Comparison of ENCODE assay signal across 21 mouse cellular contexts in the genomic region with DNA sequence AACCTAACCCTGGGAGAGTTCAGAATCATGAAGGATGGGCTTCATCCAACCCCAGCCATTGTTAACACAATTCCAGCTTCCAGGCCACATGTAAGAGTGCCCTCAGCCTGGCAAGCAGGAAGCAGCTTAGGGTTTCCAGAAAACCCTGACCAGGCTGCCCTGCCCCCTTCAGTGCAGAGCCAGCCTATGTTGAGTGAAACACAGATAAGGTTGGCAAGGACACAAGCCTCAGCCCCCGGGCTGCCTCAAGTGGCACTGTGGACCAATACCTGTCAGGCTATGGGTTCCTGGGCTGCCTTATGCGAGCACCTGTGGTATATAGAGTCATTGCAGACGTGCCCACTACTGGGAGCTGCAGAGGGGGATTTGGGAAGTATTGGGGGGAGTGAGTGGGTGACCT. TPM values are rescaled to one million over a fixed set of nuclear protein-coding genes. Genes with fewer than 3 reads are reported as not detected.
DNase-seq lines count a peak whose midpoint lies in the region; ATAC-seq and TF ChIP-seq lines count a peak whose summit lies in the region.
"Had no signal": no experiment of that assay in that cellular context is flagged by ENCODE, and none has a peak within 500 bp of the region (broad histone marks: within the 10 kb centered on the region; RNA-seq: fewer than 3 reads in every experiment).

No protein-coding gene starts in this region.

- no peaks in the 10 kb centered on the region for H3K27me3 ChIP-seq in heart, embryonic 10.5 days (ENCODE audit: insufficient read depth, poor library complexity, severe bottlenecking)
- no peaks in the 10 kb centered on the region for H3K27me3 ChIP-seq in heart, embryonic 15.5 days
- H3K27me3 ChIP-seq in liver, embryonic 11.5 days (replicated peaks; ENCODE audit: control insufficient read depth, insufficient read depth, low read length), result peaks cover 2% of the 10 kb centered on the region; the same call in 1 of the 2 replicates
- no peaks in the 10 kb centered on the region for H3K27me3 ChIP-seq in forebrain, postnatal 0 days (ENCODE audit: insufficient read depth, low read length)
- H3K27me3 ChIP-seq: forebrain, embryonic 12.5 days; hindbrain, embryonic 13.5 days; limb, embryonic 15.5 days had no signal

- H3K27ac ChIP-seq in heart, embryonic 10.5 days, result peak overlapping the region; percentile 56
- no peak overlapping the region for H3K27ac ChIP-seq in heart, embryonic 15.5 days
- H3K27ac ChIP-seq in liver, embryonic 11.5 days (ENCODE audit: low read depth, low read length), result no peak overlapping the region
- no peak overlapping the region for H3K27ac ChIP-seq in forebrain, postnatal 0 days (ENCODE audit: low read depth, low read length)
- H3K27ac ChIP-seq: embryonic facial prominence, embryonic 10.5 days; forebrain, embryonic 12.5 days; hindbrain, embryonic 13.5 days; layer of hippocampus, adult 2 months; limb, embryonic 15.5 days had no signal

- H3K4me1 ChIP-seq in heart, embryonic 10.5 days, result peaks cover 31% of the 10 kb centered on the region
- peaks cover 26% of the 10 kb centered on the region for H3K4me1 ChIP-seq in heart, embryonic 15.5 days (replicated peaks)
- H3K4me1 ChIP-seq in liver, embryonic 11.5 days (replicated peaks; ENCODE audit: control insufficient read depth, insufficient read depth, low read length), result peaks cover 11% of the 10 kb centered on the region
- H3K4me1 ChIP-seq in forebrain, postnatal 0 days (ENCODE audit: insufficient read depth), result no peaks in the 10 kb centered on the region
- H3K4me1 ChIP-seq: forebrain, embryonic 12.5 days; hindbrain, embryonic 13.5 days; limb, embryonic 15.5 days had no signal

- no peak overlapping the region for H3K9ac ChIP-seq in heart, embryonic 15.5 days
- H3K9ac ChIP-seq in liver, embryonic 11.5 days (ENCODE audit: low read depth, low read length), result no peak overlapping the region
- H3K9ac ChIP-seq in forebrain, postnatal 0 days, result no peak overlapping the region
- H3K9ac ChIP-seq: forebrain, embryonic 12.5 days; hindbrain, embryonic 13.5 days; limb, embryonic 15.5 days had no signal

- 0 out of 2 replicates have a peak overlapping the region, but pooled peaks have one; percentile 2 for H3K4me3 ChIP-seq in heart, embryonic 10.5 days
- no peak overlapping the region for H3K4me3 ChIP-seq in heart, embryonic 15.5 days
- H3K4me3 ChIP-seq in liver, embryonic 11.5 days (ENCODE audit: low read depth, low read length), result no peak overlapping the region
- H3K4me3 ChIP-seq in forebrain, postnatal 0 days (ENCODE audit: low read depth, low read length), result no peak overlapping the region
- H3K4me3 ChIP-seq: embryonic facial prominence, embryonic 10.5 days; forebrain, embryonic 12.5 days; hindbrain, embryonic 13.5 days; layer of hippocampus, adult 2 months; limb, embryonic 15.5 days had no signal

- WGBS in heart, embryonic 10.5 days, result 51% methylated on average over 3 of the region's 3 CpGs
- 57% methylated on average over 3 of the region's 3 CpGs for WGBS in heart, embryonic 15.5 days
- WGBS in liver, embryonic 11.5 days, result 55% methylated on average over 3 of the region's 3 CpGs
- WGBS in forebrain, postnatal 0 days, result 82% methylated on average over 3 of the region's 3 CpGs

- ATAC-seq in heart, embryonic 15.5 days (replicated peaks; ENCODE audit: insufficient number of reproducible peaks, insufficient read depth, low FRiP score, low read depth), result peak; percentile 72
- 0 out of 2 replicates have a peak, but pooled peaks have one; percentile 40 for ATAC-seq in megakaryocyte progenitor cell, adult 5-6 weeks (replicated peaks; ENCODE audit: poor library complexity)
- ATAC-seq in liver, embryonic 11.5 days (replicated peaks; ENCODE audit: low FRiP score), result no peak
- no peak for ATAC-seq in forebrain, postnatal 0 days

- intact Hi-C loops in heart, postnatal 36 days (cut with DNase I), result no loop called here
- intact Hi-C loops in heart, postnatal 10 days (cut with DNase I), result no loop called here

- no peaks in the 10 kb centered on the region for H3K9me3 ChIP-seq in heart, embryonic 10.5 days
- H3K9me3 ChIP-seq in heart, embryonic 15.5 days (replicated peaks), result no peaks in the 10 kb centered on the region
- no peaks in the 10 kb centered on the region for H3K9me3 ChIP-seq in liver, embryonic 11.5 days (ENCODE audit: control insufficient read depth, low read length)
- no peaks in the 10 kb centered on the region for H3K9me3 ChIP-seq in forebrain, postnatal 0 days (ENCODE audit: low read length)
- H3K9me3 ChIP-seq: embryonic facial prominence, embryonic 10.5 days; forebrain, embryonic 12.5 days; hindbrain, embryonic 13.5 days; limb, embryonic 15.5 days had no signal

- H3K36me3 ChIP-seq in heart, embryonic 10.5 days, result no peaks in the 10 kb centered on the region
- H3K36me3 ChIP-seq in heart, embryonic 15.5 days, result no peaks in the 10 kb centered on the region
- no peaks in the 10 kb centered on the region for H3K36me3 ChIP-seq in liver, embryonic 11.5 days (ENCODE audit: control insufficient read depth, insufficient read depth, low read length)
- no peaks in the 10 kb centered on the region for H3K36me3 ChIP-seq in forebrain, postnatal 0 days (ENCODE audit: insufficient read depth)
- H3K36me3 ChIP-seq: embryonic facial prominence, embryonic 10.5 days; forebrain, embryonic 12.5 days; hindbrain, embryonic 13.5 days; limb, embryonic 15.5 days had no signal

- H3K4me2 ChIP-seq in heart, embryonic 15.5 days, result no peak overlapping the region
- no peak overlapping the region for H3K4me2 ChIP-seq in liver, embryonic 11.5 days
- no peak overlapping the region for H3K4me2 ChIP-seq in forebrain, postnatal 0 days (ENCODE audit: low read depth)
- H3K4me2 ChIP-seq: forebrain, embryonic 12.5 days; hindbrain, embryonic 13.5 days; limb, embryonic 15.5 days; midbrain, embryonic 11.5 days had no signal

- no peak for DNase-seq in heart, embryonic 10.5 days (ENCODE audit: low spot score)
- no peak for DNase-seq in heart, postnatal 36 days
- peak; percentile 67 to 74 for DNase-seq in heart, postnatal 10 days
- no peak for DNase-seq in liver, embryonic 11.5 days (ENCODE audit: low spot score)
- no peak for DNase-seq in forebrain, postnatal 0 days
- DNase-seq: cerebellum, adult 2 months; gastrocnemius, postnatal 14 days; kidney, adult 8-10 months; kidney, postnatal 14 days; layer of hippocampus, postnatal 36 days had no signal

- no peak for TF ChIP-seq CTCF in forebrain, postnatal 0 days (IDR thresholded peaks at IDR 0.05; ENCODE audit: low read depth)

RNA-seq across cellular contexts. Expression of gene Muc6, which starts 6.4 kb away (rescaled TPM):
- polyA plus RNA-seq in heart, embryonic 10.5 days (2016; fragmentation: Nextera tagmentation; extraction: Ambion mirVana), result 0.09 and 0.13 TPM in 2 replicates
- total RNA-seq in heart, postnatal 36 days (2021), result not detected
- 0.08 and 0.22 TPM in 2 replicates for polyA plus RNA-seq in heart, embryonic 15.5 days (2015; fragmentation: Nextera tagmentation; extraction: Ambion mirVana)
- not detected for total RNA-seq in heart, postnatal 10 days (2021)
- total RNA-seq in megakaryocyte progenitor cell, adult 5-6 weeks (2015), result 0.37 and 0.77 TPM in 2 replicates
- total RNA-seq in megakaryocyte progenitor cell, adult 5-6 weeks (2017), result 0.08 and 0.10 TPM in 2 replicates
- polyA plus RNA-seq in liver, embryonic 11.5 days (2014; fragmentation: Nextera tagmentation; extraction: Ambion mirVana), result 2.4 and 2.6 TPM in 2 replicates
- not detected in 2 replicates for total RNA-seq in forebrain, postnatal 0 days (2014; rRNA removed)
- 0.04 and 0.07 TPM in 2 replicates for polyA plus RNA-seq in forebrain, postnatal 0 days (2015; fragmentation: Nextera tagmentation; extraction: Ambion mirVana)
- total RNA-seq: gastrocnemius, postnatal 14 days; layer of hippocampus, adult 2 months; layer of hippocampus, postnatal 36 days; left cerebral cortex, postnatal 25 days had no signal

RNA-seq across cellular contexts. Expression of gene Muc2, which starts 28.7 kb away (rescaled TPM):
- polyA plus RNA-seq in heart, embryonic 10.5 days (2016; fragmentation: Nextera tagmentation; extraction: Ambion mirVana), result 0.09 and 0.21 TPM in 2 replicates
- not detected for total RNA-seq in heart, postnatal 36 days (2021)
- 0.09 and 0.23 TPM in 2 replicates for polyA plus RNA-seq in heart, embryonic 15.5 days (2015; fragmentation: Nextera tagmentation; extraction: Ambion mirVana)
- total RNA-seq in heart, postnatal 10 days (2021), result 1 to 10 TPM in 1 of 2 experiments, under 1 TPM in 1; 0.74 to 1.3 TPM
- not detected in 2 replicates for total RNA-seq in megakaryocyte progenitor cell, adult 5-6 weeks (2015)
- total RNA-seq in megakaryocyte progenitor cell, adult 5-6 weeks (2017), result not detected in 2 replicates
- 0.21 and 0.22 TPM in 2 replicates for polyA plus RNA-seq in liver, embryonic 11.5 days (2014; fragmentation: Nextera tagmentation; extraction: Ambion mirVana)
- 0.15 and 0.38 TPM in 2 replicates for total RNA-seq in forebrain, postnatal 0 days (2014; rRNA removed)
- polyA plus RNA-seq in forebrain, postnatal 0 days (2015; fragmentation: Nextera tagmentation; extraction: Ambion mirVana), result 0.05 and 0.08 TPM in 2 replicates
- total RNA-seq: common myeloid progenitor, adult 5-6 weeks; monocyte, adult 5-6 weeks had no signal
- polyA plus RNA-seq: midbrain, embryonic 11.5 days had no signal

Comparison
In these comparisons a context has a peak if more than half of its experiments do, and no peak if none do; other contexts are left out.
1. DNase-seq: peak in heart, postnatal 10 days (2 of 2); none in heart, embryonic 10.5 days (single experiment), heart, postnatal 36 days (0 of 2), liver, embryonic 11.5 days (single experiment) and forebrain, postnatal 0 days (single experiment).
2. ATAC-seq: peak in heart, embryonic 15.5 days (single experiment) and megakaryocyte progenitor cell, adult 5-6 weeks (single experiment); none in liver, embryonic 11.5 days (single experiment) and forebrain, postnatal 0 days (single experiment).